Mouse (Mus musculus): ENCODE results near the gene Oxt.

GRCm38 (mm10) chr2:130588373-130588772, 12.4 kb downstream of the Oxt start:
- TF ChIP-seq ZC3H11A (IDR thresholded peaks at IDR 0.05; ENCODE audit: borderline replicate concordance, low read depth, low read length) (no peak), MAFK (IDR thresholded peaks at IDR 0.05; ENCODE audit: insufficient read depth, low read depth, low read length) (no peak), CHD2 (IDR thresholded peaks at IDR 0.05; ENCODE audit: low read depth, low read length) (no peak), ZNF384 (IDR thresholded peaks at IDR 0.05; ENCODE audit: low read depth, low read length) (no peak), HCFC1 (IDR thresholded peaks at IDR 0.05; ENCODE audit: borderline replicate concordance, insufficient read depth, low read length) (no peak)

Data from ES-E14 (cell line).